Mouse (Mus musculus): ENCODE measurements around the gene Gm20425. TPM values are rescaled to one million over a fixed set of nuclear protein-coding genes. Genes with fewer than 3 reads are reported as not detected.

Gm20425 gene
- total RNA-seq, 1 experiment = 0.04 TPM

DNA sequence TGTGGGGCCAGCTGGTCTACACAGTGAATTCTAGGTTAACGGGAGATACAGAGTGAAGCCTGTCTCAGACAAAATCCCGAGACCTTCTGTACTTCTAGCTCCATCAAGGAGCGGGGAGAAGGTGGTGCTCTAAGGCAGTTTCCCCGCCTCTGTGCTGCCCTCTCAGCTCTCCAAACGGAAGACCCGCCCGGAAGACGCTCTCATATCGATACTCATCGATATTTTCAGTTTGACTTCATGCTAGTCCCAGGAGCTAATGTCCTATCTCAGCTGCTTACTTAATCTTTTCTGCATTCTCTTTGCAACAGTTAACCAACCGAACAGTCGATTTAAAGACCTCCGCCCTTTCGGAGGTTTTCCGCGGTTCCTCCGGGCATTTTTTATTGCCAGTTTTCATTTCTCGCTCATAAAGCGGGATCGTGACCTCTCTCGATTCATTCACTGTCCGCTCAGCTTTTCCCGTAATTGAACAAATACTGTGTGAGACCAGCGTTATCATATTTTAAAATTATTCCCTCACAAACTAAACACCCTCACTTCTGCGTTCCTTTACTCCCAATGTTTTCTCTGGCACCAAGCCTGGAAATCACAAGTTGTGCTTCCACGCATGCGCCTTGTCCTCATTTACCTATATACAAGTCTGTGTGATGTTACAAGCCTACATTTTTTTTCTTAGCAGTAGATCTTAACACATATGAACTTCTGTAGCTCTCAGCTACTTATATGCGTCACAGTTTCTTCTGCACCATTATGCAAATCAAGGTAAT is 17.3 kb downstream of the Gm20425 start:
- no peaks in the 10 kb centered on the region for H3K4me1 ChIP-seq (ENCODE audit: control insufficient read depth in 2 of 2, insufficient read depth in 2 of 2, low read length in 2 of 2, poor library complexity in 1 of 2)
- TF ChIP-seq ZNF384 (IDR thresholded peaks at IDR 0.05; ENCODE audit: low read depth, low read length) (no peak), ZC3H11A (IDR thresholded peaks at IDR 0.05; ENCODE audit: borderline replicate concordance, low read depth, low read length) (no peak), HCFC1 (IDR thresholded peaks at IDR 0.05; ENCODE audit: borderline replicate concordance, insufficient read depth, low read length) (no peak), MAFK (IDR thresholded peaks at IDR 0.05; ENCODE audit: insufficient read depth, low read depth, low read length) (no peak)
- in situ Hi-C loops (cut with MboI; ENCODE audit: low sequenced_read_pairs in 2 of 2, unreplicated experiment in 2 of 2) = no loop called here
- no peaks in the 10 kb centered on the region for H3K9me3 ChIP-seq (ENCODE audit: control insufficient read depth, insufficient read depth, low read depth, low read length)
- H3K9ac ChIP-seq (ENCODE audit: insufficient read depth, low read depth, low read length, poor library complexity, severe bottlenecking) = no peak overlapping the region
- H3K4me3 ChIP-seq (ENCODE audit: insufficient read depth in 1 of 2, low read depth in 1 of 2, low read length in 2 of 2, poor library complexity in 1 of 2, severe bottlenecking in 1 of 2) = peak overlapping the region; percentile 9 to 55; a peak in 3 of 4 replicates
- no peaks in the 10 kb centered on the region for H3K36me3 ChIP-seq (ENCODE audit: control insufficient read depth, insufficient read depth, low read length, poor library complexity, severe bottlenecking)
- DNase-seq (ENCODE audit: low read depth, low spot score) = no peak
- no peak overlapping the region for H3K27ac ChIP-seq (ENCODE audit: insufficient read depth, low read depth, low read length, poor library complexity, severe bottlenecking)

GRCm38 (mm10) chr9:103208802-103209423 is 21.2 kb downstream of the Gm20425 start:
- TF ChIP-seq HCFC1 (IDR thresholded peaks at IDR 0.05; ENCODE audit: borderline replicate concordance, insufficient read depth, low read length) (no peak), CHD2 (IDR thresholded peaks at IDR 0.05; ENCODE audit: low read depth, low read length) (no peak), ZC3H11A (IDR thresholded peaks at IDR 0.05; ENCODE audit: borderline replicate concordance, low read depth, low read length) (no peak), MAFK (IDR thresholded peaks at IDR 0.05; ENCODE audit: insufficient read depth, low read depth, low read length) (no peak), ZNF384 (IDR thresholded peaks at IDR 0.05; ENCODE audit: low read depth, low read length) (no peak)
- no peak overlapping the region for H3K9ac ChIP-seq (ENCODE audit: insufficient read depth, low read depth, low read length, poor library complexity, severe bottlenecking)
- H3K4me3 ChIP-seq (ENCODE audit: insufficient read depth in 1 of 2, low read depth in 1 of 2, low read length in 2 of 2, poor library complexity in 1 of 2, severe bottlenecking in 1 of 2) = no peak overlapping the region
- DNase-seq (ENCODE audit: low read depth, low spot score) = no peak
- H3K27ac ChIP-seq (ENCODE audit: insufficient read depth, low read depth, low read length, poor library complexity, severe bottlenecking) = no peak overlapping the region
- H3K9me3 ChIP-seq (ENCODE audit: control insufficient read depth, insufficient read depth, low read depth, low read length) = no peaks in the 10 kb centered on the region
- H3K4me1 ChIP-seq (ENCODE audit: control insufficient read depth in 2 of 2, insufficient read depth in 2 of 2, low read length in 2 of 2, poor library complexity in 1 of 2) = no peaks in the 10 kb centered on the region
- no peaks in the 10 kb centered on the region for H3K36me3 ChIP-seq (ENCODE audit: control insufficient read depth, insufficient read depth, low read length, poor library complexity, severe bottlenecking)
- in situ Hi-C loops (cut with MboI; ENCODE audit: low sequenced_read_pairs in 2 of 2, unreplicated experiment in 2 of 2) = no loop called here

DNA sequence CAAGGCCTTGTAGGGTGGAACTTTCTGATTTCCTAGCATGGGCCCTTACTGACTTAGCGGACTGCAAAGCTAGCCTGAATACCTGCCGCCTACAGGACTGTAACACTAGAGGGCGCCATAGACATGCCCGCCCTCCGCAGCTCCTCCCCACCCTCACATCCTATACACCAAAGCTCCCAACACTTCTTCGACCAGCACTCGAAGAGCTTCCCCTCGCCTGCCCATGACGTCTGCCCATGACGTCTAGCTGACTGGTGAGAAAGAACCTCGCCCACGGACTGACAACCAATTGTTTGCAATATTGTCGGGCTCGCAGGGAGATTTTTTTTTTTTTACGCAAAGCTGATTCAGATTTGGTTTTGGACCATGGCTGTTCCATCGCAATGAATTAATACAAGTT is 22.3 kb downstream of the Gm20425 start:
- Histone ChIP-seq H3K36me3 (ENCODE audit: control insufficient read depth, insufficient read depth, low read length, poor library complexity, severe bottlenecking) (no peaks in the 10 kb centered on the region), H3K27ac (ENCODE audit: insufficient read depth, low read depth, low read length, poor library complexity, severe bottlenecking) (no peak overlapping the region), H3K9me3 (ENCODE audit: control insufficient read depth, insufficient read depth, low read depth, low read length) (no peaks in the 10 kb centered on the region), H3K4me1 (ENCODE audit: control insufficient read depth in 2 of 2, insufficient read depth in 2 of 2, low read length in 2 of 2, poor library complexity in 1 of 2) (no peaks in the 10 kb centered on the region), H3K4me3 (ENCODE audit: insufficient read depth in 1 of 2, low read depth in 1 of 2, low read length in 2 of 2, poor library complexity in 1 of 2, severe bottlenecking in 1 of 2) (no peak overlapping the region), H3K9ac (ENCODE audit: insufficient read depth, low read depth, low read length, poor library complexity, severe bottlenecking) (no peak overlapping the region)
- in situ Hi-C loops (cut with MboI; ENCODE audit: low sequenced_read_pairs in 2 of 2, unreplicated experiment in 2 of 2) = no loop called here
- TF ChIP-seq ZC3H11A (IDR thresholded peaks at IDR 0.05; ENCODE audit: borderline replicate concordance, low read depth, low read length) (no peak), ZNF384 (IDR thresholded peaks at IDR 0.05; ENCODE audit: low read depth, low read length) (no peak), MAFK (IDR thresholded peaks at IDR 0.05; ENCODE audit: insufficient read depth, low read depth, low read length) (no peak), HCFC1 (IDR thresholded peaks at IDR 0.05; ENCODE audit: borderline replicate concordance, insufficient read depth, low read length) (no peak), CHD2 (IDR thresholded peaks at IDR 0.05; ENCODE audit: low read depth, low read length) (no peak)
- peak; percentile 66 for DNase-seq (ENCODE audit: low read depth, low spot score)

GRCm38 (mm10) chr9:103205786-103206185 is 24.3 kb downstream of the Gm20425 start:
- no peaks in the 10 kb centered on the region for H3K9me3 ChIP-seq (ENCODE audit: control insufficient read depth, insufficient read depth, low read depth, low read length)
- in situ Hi-C loops (cut with MboI; ENCODE audit: low sequenced_read_pairs in 2 of 2, unreplicated experiment in 2 of 2) = no loop called here
- no peak for TF ChIP-seq ZC3H11A (IDR thresholded peaks at IDR 0.05; ENCODE audit: borderline replicate concordance, low read depth, low read length)
- 0 out of 2 replicates have a peak, but pooled peaks have one; percentile 54 for TF ChIP-seq MAFK (IDR thresholded peaks at IDR 0.05; ENCODE audit: insufficient read depth, low read depth, low read length)
- H3K36me3 ChIP-seq (ENCODE audit: control insufficient read depth, insufficient read depth, low read length, poor library complexity, severe bottlenecking) = no peaks in the 10 kb centered on the region
- no peak overlapping the region for H3K9ac ChIP-seq (ENCODE audit: insufficient read depth, low read depth, low read length, poor library complexity, severe bottlenecking)
- DNase-seq (ENCODE audit: low read depth, low spot score) = no peak
- no peaks in the 10 kb centered on the region for H3K4me1 ChIP-seq (ENCODE audit: control insufficient read depth in 2 of 2, insufficient read depth in 2 of 2, low read length in 2 of 2, poor library complexity in 1 of 2)
- no peak overlapping the region for H3K4me3 ChIP-seq (ENCODE audit: insufficient read depth in 1 of 2, low read depth in 1 of 2, low read length in 2 of 2, poor library complexity in 1 of 2, severe bottlenecking in 1 of 2)
- no peak overlapping the region for H3K27ac ChIP-seq (ENCODE audit: insufficient read depth, low read depth, low read length, poor library complexity, severe bottlenecking)

All from ES-E14 (cell line).